Mouse (Mus musculus): ENCODE results near the gene Syngr3. TPM values are rescaled to one million over a fixed set of nuclear protein-coding genes. Genes with fewer than 3 reads are reported as not detected.

The Syngr3 gene
- polyA plus RNA-seq, 2 experiments, result 3.0 to 3.1 TPM

DNA sequence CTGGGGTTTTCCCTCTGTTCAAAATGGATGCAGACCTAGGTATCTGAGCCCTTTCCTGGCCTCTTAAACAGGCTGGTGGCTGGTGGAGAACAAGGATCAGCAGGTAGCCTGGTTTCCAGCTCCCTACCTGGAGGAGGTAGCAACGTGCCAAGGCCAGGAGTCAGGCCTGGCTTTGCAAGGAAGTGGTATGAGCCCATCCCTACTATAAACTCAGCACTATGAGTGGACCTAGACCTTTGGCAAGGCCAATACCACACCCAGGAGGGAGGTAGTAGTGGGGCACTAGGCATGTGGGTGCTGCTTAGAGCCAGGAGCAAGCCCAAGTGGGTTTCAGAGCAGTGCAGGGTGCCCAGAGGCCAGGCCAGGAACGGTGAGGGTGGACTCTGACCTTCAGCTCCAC, 9.7 kb upstream of the Syngr3 start:
- 94% methylated on average over 2 of the region's 2 CpGs for WGBS
- no peak for ATAC-seq (ENCODE audit: low FRiP score, low read depth)
- Histone ChIP-seq H3K4me2 (replicated peaks; ENCODE audit: low read depth, low read length, severe bottlenecking) (no peak overlapping the region), H3K4me3 (replicated peaks; ENCODE audit: low read length) (no peak overlapping the region), H3K27me3 (ENCODE audit: control insufficient read depth, insufficient read depth, low read length) (no peaks in the 10 kb centered on the region), H3K9ac (ENCODE audit: low read depth, low read length, severe bottlenecking) (no peak overlapping the region), H3K4me1 (ENCODE audit: control insufficient read depth, insufficient read depth, low read length) (peaks cover 9% of the 10 kb centered on the region), H3K36me3 (ENCODE audit: control insufficient read depth, insufficient read depth, low read length) (peaks cover 47% of the 10 kb centered on the region), H3K27ac (replicated peaks; ENCODE audit: low read depth, low read length) (no peak overlapping the region), H3K9me3 (ENCODE audit: control insufficient read depth, low read length) (no peaks in the 10 kb centered on the region)
- TF ChIP-seq POLR2A (IDR thresholded peaks at IDR 0.05; ENCODE audit: borderline replicate concordance, extremely low read depth, insufficient read depth, insufficient read length), result no peak
- DNase-seq (ENCODE audit: low spot score), result no peak

DNA sequence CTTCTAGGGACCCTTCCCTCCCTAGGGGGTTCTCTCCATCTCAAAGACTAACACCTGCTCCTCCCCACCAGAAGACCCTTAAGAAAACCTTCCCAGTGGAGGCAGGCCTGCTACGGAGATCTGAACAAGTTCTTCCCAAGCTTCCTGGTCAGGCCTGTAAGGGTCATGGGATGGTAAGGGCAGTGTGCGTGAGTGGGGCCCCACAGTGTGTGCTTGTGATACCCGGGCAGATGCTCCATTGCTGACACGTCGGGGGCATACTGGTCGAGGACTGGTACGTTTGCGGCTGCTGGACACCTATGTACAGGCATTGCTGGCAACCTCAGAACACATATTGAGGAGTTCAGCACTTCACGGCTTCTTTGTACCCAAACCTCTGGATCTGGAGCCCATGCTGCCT, 9.0 kb upstream of the Syngr3 start:
- Histone ChIP-seq H3K9me3 (ENCODE audit: control insufficient read depth, low read length) (no peaks in the 10 kb centered on the region), H3K4me1 (ENCODE audit: control insufficient read depth, insufficient read depth, low read length) (peaks cover 9% of the 10 kb centered on the region), H3K27ac (replicated peaks; ENCODE audit: low read depth, low read length) (no peak overlapping the region), H3K36me3 (ENCODE audit: control insufficient read depth, insufficient read depth, low read length) (peaks cover 40% of the 10 kb centered on the region), H3K4me3 (replicated peaks; ENCODE audit: low read length) (no peak overlapping the region), H3K9ac (ENCODE audit: low read depth, low read length, severe bottlenecking) (0 out of 2 replicates have a peak overlapping the region, but pooled peaks have one; percentile 4), H3K4me2 (replicated peaks; ENCODE audit: low read depth, low read length, severe bottlenecking) (no peak overlapping the region), H3K27me3 (ENCODE audit: control insufficient read depth, insufficient read depth, low read length) (no peaks in the 10 kb centered on the region)
- WGBS, result 68% methylated on average over 9 of the region's 9 CpGs
- TF ChIP-seq POLR2A (IDR thresholded peaks at IDR 0.05; ENCODE audit: borderline replicate concordance, extremely low read depth, insufficient read depth, insufficient read length), result no peak
- ATAC-seq (ENCODE audit: low FRiP score, low read depth), result no peak
- DNase-seq (ENCODE audit: low spot score), result no peak

DNA sequence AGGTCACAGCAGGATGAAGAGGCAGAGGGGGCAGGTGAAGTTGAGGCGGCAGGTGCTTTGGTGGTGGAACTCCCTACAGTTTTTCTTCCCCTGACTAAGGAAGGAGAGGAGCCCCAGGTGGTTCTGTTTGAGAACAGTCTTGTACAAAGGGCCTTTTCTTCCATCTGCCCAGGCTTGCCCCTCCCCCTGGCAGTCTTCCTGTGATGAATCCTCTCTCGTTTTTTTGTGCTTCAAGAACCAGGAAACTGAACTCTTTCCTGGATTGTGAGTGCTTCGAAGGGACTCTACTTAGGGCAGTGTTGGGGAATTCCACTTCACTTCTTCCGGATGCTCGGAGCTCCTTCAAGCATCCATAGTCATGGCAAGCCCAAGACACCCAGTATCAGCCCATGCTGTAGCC, 8.2 kb upstream of the Syngr3 start:
- H3K9ac ChIP-seq (ENCODE audit: low read depth, low read length, severe bottlenecking), result no peak overlapping the region
- H3K4me1 ChIP-seq (ENCODE audit: control insufficient read depth, insufficient read depth, low read length), result peaks cover 9% of the 10 kb centered on the region
- no peaks in the 10 kb centered on the region for H3K27me3 ChIP-seq (ENCODE audit: control insufficient read depth, insufficient read depth, low read length)
- no peak for TF ChIP-seq POLR2A (IDR thresholded peaks at IDR 0.05; ENCODE audit: borderline replicate concordance, extremely low read depth, insufficient read depth, insufficient read length)
- ATAC-seq (ENCODE audit: low FRiP score, low read depth) (no peak), DNase-seq (ENCODE audit: low spot score) (no peak)
- peaks cover 41% of the 10 kb centered on the region for H3K36me3 ChIP-seq (ENCODE audit: control insufficient read depth, insufficient read depth, low read length)
- no peaks in the 10 kb centered on the region for H3K9me3 ChIP-seq (ENCODE audit: control insufficient read depth, low read length)
- no peak overlapping the region for H3K4me2 ChIP-seq (replicated peaks; ENCODE audit: low read depth, low read length, severe bottlenecking)
- H3K27ac ChIP-seq (replicated peaks; ENCODE audit: low read depth, low read length), result no peak overlapping the region
- H3K4me3 ChIP-seq (replicated peaks; ENCODE audit: low read length), result no peak overlapping the region
- WGBS, result 36% methylated on average over 5 of the region's 5 CpGs

DNA sequence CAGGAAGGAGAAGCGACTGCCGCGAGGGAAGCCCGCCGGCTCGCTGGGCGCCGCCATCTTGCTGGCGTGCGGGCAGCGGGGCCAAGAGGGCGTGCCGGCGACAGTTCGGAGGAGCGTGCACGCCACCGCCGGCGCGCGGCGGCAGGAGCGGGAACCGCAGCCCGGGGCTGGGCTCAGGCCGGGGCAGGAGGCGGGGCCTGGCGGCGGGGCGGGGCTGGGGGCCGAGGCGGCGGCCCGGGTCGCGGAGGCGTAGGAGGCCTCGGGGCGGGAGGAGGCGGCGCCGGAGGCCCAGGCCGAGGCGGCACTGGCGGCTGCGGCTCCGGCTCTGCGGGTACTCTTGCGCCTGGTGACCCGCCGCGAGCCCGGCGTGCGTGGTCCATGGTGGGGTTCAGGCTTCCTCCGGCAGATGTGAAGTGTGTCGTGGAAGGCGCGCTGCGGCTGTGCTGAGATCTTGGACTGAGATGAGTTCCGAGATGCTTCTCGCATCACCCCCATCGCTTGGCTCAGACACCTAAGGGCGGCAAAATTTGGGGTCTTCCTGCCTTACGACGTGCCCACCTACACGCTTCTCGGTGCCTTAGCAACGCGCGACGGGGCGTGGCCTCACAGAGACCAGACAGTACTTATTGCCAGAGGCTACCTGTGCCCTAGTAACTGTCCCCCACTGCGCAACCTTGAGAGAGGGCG, 6.4 kb upstream of the Syngr3 start, which contains the start of the genes Gfer and Noxo1:
Gene Gfer, minus strand, starts transcription at position 146 of the 687 bp plus-strand sequence.
Gene Noxo1, plus strand, starts transcription at position 224 of the 687 bp plus-strand sequence.
- ATAC-seq (ENCODE audit: low FRiP score, low read depth), result peak; percentile 92
- WGBS, result 2% methylated on average over 30 of the region's 76 CpGs
- H3K9ac ChIP-seq (ENCODE audit: low read depth, low read length, severe bottlenecking), result peak within 1 kb of the TSS; percentile 77

DNA sequence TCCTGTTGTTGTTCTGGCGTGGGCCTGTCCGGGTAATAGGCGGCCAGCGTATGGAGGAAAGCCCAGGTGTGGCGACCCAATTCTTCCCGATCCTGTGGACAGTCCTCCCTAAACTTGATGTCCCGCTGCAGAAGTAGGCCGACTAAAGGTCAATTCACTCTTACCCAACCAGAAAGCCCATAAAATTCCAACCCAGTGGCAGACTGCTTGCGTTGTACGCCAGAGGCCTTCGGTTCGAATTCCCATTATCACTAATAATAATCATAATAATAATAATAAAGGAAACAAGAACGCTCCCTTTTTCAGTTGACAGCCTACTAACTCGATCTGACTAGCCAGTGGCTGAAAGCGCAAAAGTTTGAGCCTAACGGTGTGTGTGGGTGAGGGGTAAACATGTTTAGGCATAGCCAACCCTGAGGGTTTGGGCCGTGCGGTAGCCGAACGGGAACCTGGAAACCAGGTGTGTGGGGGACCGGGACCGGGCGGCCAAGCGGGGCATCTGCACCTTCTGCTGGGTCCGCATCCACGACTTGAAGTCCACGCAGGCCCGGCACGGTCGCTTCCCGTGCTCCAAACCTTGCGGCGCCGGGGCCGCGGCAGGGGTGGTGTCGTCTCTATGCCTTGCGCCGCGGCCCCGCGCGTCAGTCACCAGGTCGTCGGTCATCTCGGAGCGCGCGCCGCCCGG, 5.7 kb upstream of the Syngr3 start:
- Histone ChIP-seq H3K27ac (replicated peaks; ENCODE audit: low read depth, low read length) (peak overlapping the region; percentile 79), H3K4me3 (replicated peaks; ENCODE audit: low read length) (peak overlapping the region; percentile 84), H3K9ac (ENCODE audit: low read depth, low read length, severe bottlenecking) (peak overlapping the region; percentile 77), H3K4me1 (ENCODE audit: control insufficient read depth, insufficient read depth, low read length) (peaks cover 9% of the 10 kb centered on the region), H3K4me2 (replicated peaks; ENCODE audit: low read depth, low read length, severe bottlenecking) (peak overlapping the region; percentile 73), H3K36me3 (ENCODE audit: control insufficient read depth, insufficient read depth, low read length) (peaks cover 27% of the 10 kb centered on the region), H3K27me3 (ENCODE audit: control insufficient read depth, insufficient read depth, low read length) (peaks cover 4% of the 10 kb centered on the region; the same call in 1 of the 2 replicates), H3K9me3 (ENCODE audit: control insufficient read depth, low read length) (no peaks in the 10 kb centered on the region)
- WGBS, result 5% methylated on average over 45 of the region's 51 CpGs
- no peak for DNase-seq (ENCODE audit: low spot score)
- peak; percentile 31; the same call in 1 of the 2 replicates for ATAC-seq (ENCODE audit: low FRiP score, low read depth)
- no peak for TF ChIP-seq POLR2A (IDR thresholded peaks at IDR 0.05; ENCODE audit: borderline replicate concordance, extremely low read depth, insufficient read depth, insufficient read length)

More for the DNA sequence above, 6.4 kb upstream of the Syngr3 start, which contains the start of the genes Gfer and Noxo1:
- H3K4me1 ChIP-seq (ENCODE audit: control insufficient read depth, insufficient read depth, low read length), result peaks cover 9% of the 10 kb centered on the region
- peak; percentile 77; the same call in 1 of the 2 replicates for TF ChIP-seq POLR2A (IDR thresholded peaks at IDR 0.05; ENCODE audit: borderline replicate concordance, extremely low read depth, insufficient read depth, insufficient read length)
- peak within 1 kb of the TSS; percentile 79 for H3K27ac ChIP-seq (replicated peaks; ENCODE audit: low read depth, low read length)
- DNase-seq (ENCODE audit: low spot score), result peak; percentile 78
- H3K27me3 ChIP-seq (ENCODE audit: control insufficient read depth, insufficient read depth, low read length), result no peaks in the 10 kb centered on the region
- peak within 1 kb of the TSS; percentile 73 for H3K4me2 ChIP-seq (replicated peaks; ENCODE audit: low read depth, low read length, severe bottlenecking)
- H3K36me3 ChIP-seq (ENCODE audit: control insufficient read depth, insufficient read depth, low read length), result peaks cover 34% of the 10 kb centered on the region
- H3K9me3 ChIP-seq (ENCODE audit: control insufficient read depth, low read length), result no peaks in the 10 kb centered on the region
- H3K4me3 ChIP-seq (replicated peaks; ENCODE audit: low read length), result peak within 1 kb of the TSS; percentile 84

Measured in limb, embryonic 14.5 days (tissue).